Mouse (Mus musculus) E14TG2a.4 (cell line): Measurements from ENCODE around the gene Prrx2.

Experiments
- CTCF ChIP-seq: conservative IDR thresholded peaks from 2 replicates; pipeline ENCODE4 v1.5.1; 2014; ENCODE audit warnings: low read length
- NANOG ChIP-seq: IDR thresholded peaks from 2 replicates; pipeline ENCODE4 v1.6.1; 2014; ENCODE audit warnings: borderline replicate concordance, low read length, mixed read lengths
- POU5F1 ChIP-seq: IDR thresholded peaks from 2 replicates; pipeline ENCODE4 v1.6.1; 2014; ENCODE audit warnings: low read length, borderline replicate concordance

GRCm38 (mm10) chr2:30906641-30907040, 71.9 kb downstream of the Prrx2 start:
- TF ChIP-seq CTCF (no peak), POU5F1 (no peak), NANOG (no peak)
